Mouse (Mus musculus): ENCODE measurements around the gene Vps16. TPM values are rescaled to one million over a fixed set of nuclear protein-coding genes. Genes with fewer than 3 reads are reported as not detected.

Vps16 gene
- total and polyA plus RNA-seq, 3 experiments: 26.3 to 32.9 (median 26.9) TPM

DNA sequence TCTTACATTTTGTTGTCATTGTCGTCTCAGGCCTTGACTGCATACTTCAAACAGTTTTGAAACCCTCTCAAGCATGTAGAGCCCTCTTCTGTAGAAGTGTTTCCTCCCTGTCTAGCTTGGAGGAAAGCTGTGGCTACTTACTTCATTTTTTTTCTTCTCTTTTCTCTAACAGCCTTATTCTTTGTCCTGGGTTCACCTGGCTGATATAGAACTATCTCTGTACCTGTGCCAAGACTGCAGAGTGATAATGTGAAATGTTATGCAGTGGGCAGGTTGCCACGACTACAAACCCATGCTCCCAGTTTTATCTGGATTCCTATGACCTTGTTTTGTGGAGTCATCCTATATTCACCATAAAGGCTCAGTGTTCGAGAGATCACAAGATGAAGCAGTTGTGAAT is 6.3 kb downstream of the Vps16 start:
- no peaks in the 10 kb centered on the region for H3K27me3 ChIP-seq (ENCODE audit: control insufficient read depth, insufficient read depth, low read length)
- 64% methylated on average over 3 of the region's 3 CpGs for WGBS
- H3K27ac ChIP-seq: no peak overlapping the region
- no peaks in the 10 kb centered on the region for H3K36me3 ChIP-seq (ENCODE audit: control insufficient read depth, insufficient read depth, low read length)
- no peaks in the 10 kb centered on the region; the same call in 1 of the 2 replicates for H3K79me2 ChIP-seq (replicated peaks; ENCODE audit: control insufficient read depth, insufficient read depth, low read length)
- intact Hi-C loops (cut with DNase I): no loop called here
- DNase-seq: no peak
- no peaks in the 10 kb centered on the region; the same call in none of the 2 replicates for H3K4me1 ChIP-seq (ENCODE audit: control insufficient read depth, insufficient read depth, low read length)
- no peak for TF ChIP-seq EP300 (IDR thresholded peaks at IDR 0.05; ENCODE audit: insufficient read depth, low read depth, low read length)
- no peak for TF ChIP-seq CTCF (IDR thresholded peaks at IDR 0.05)
- no peak for TF ChIP-seq POLR2A (IDR thresholded peaks at IDR 0.05; ENCODE audit: insufficient read depth, low read depth, low read length)
- no peak overlapping the region for H3K9ac ChIP-seq (ENCODE audit: low read depth, low read length)
- no peak overlapping the region for H3K4me3 ChIP-seq

DNA sequence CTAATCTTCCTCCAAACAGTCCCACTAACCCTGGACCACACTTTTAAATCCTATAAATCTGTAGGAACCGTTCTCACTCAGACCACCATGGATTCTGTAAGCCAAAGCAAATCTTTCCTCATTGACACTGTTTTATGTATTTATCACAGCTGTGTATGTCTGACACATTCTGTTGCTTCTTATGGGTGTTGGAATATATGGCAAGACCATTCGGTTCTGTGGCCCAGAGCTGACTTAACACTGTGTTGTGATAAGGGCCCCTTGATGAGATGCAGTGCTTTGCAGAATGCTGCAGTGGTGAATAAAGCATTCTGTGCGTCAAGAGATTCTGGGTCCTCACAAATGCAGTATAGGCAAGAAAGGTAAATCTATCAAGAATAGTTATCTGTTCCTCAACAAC is 8.0 kb downstream of the Vps16 start:
- intact Hi-C loops (cut with DNase I): no loop called here
- no peak overlapping the region for H3K27ac ChIP-seq

DNA sequence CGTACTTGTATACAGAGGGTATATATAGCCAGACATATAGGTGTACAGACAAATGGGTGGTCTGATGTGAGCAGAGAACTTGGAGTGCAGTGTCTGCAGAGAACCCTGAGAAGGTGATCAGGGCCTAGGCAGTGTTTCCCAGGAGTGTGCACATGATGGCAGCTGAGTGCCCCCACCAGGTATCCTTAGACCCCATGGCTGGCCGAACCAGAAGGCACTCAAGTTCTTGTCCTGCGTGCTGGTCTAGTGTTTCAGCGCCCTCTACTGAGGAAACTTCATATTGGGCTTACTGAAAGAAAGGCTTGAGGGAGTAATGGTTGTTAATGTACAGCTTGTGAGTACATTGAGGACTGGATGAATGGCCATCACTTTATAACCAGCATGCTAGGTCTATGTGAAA is 9.0 kb downstream of the Vps16 start:
- H3K4me1 ChIP-seq (ENCODE audit: control insufficient read depth, insufficient read depth, low read length): no peaks in the 10 kb centered on the region; the same call in none of the 2 replicates
- no peak for DNase-seq
- intact Hi-C loops (cut with DNase I): no loop called here

More for the DNA sequence above, 8.0 kb downstream of the Vps16 start:
- TF ChIP-seq CTCF (IDR thresholded peaks at IDR 0.05) (no peak), EP300 (IDR thresholded peaks at IDR 0.05; ENCODE audit: insufficient read depth, low read depth, low read length) (no peak), POLR2A (IDR thresholded peaks at IDR 0.05; ENCODE audit: insufficient read depth, low read depth, low read length) (no peak)
- Histone ChIP-seq H3K79me2 (replicated peaks; ENCODE audit: control insufficient read depth, insufficient read depth, low read length) (no peaks in the 10 kb centered on the region; the same call in 1 of the 2 replicates), H3K36me3 (ENCODE audit: control insufficient read depth, insufficient read depth, low read length) (no peaks in the 10 kb centered on the region), H3K4me1 (ENCODE audit: control insufficient read depth, insufficient read depth, low read length) (no peaks in the 10 kb centered on the region; the same call in none of the 2 replicates), H3K4me3 (no peak overlapping the region), H3K9ac (ENCODE audit: low read depth, low read length) (no peak overlapping the region), H3K27me3 (ENCODE audit: control insufficient read depth, insufficient read depth, low read length) (no peaks in the 10 kb centered on the region)
- no peak for DNase-seq
- 77% methylated on average over 3 of the region's 3 CpGs for WGBS

DNA sequence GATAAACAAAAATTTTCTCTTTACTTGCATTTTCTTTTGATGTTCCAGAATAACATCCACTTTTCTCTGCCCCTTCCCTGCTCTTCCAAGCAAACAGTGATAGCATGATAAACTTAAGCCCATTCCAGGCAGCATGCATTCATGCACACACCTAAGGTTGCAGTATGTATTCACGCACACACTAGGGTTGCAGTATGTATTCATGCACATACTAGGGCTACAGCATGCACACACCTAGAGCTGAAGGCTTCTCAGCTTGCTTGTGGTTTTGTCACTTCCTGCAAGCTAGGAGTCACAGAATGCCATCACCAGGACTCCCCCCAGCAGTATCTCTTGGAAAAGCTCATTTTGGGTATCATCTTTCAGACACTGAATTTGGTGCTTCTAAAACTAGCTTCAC is 12.6 kb downstream of the Vps16 start:
- no peaks in the 10 kb centered on the region; the same call in 1 of the 2 replicates for H3K79me2 ChIP-seq (replicated peaks; ENCODE audit: control insufficient read depth, insufficient read depth, low read length)
- H3K4me1 ChIP-seq (ENCODE audit: control insufficient read depth, insufficient read depth, low read length): no peaks in the 10 kb centered on the region; the same call in 1 of the 2 replicates
- no peaks in the 10 kb centered on the region for H3K36me3 ChIP-seq (ENCODE audit: control insufficient read depth, insufficient read depth, low read length)
- DNase-seq: no peak
- no peak overlapping the region for H3K9ac ChIP-seq (ENCODE audit: low read depth, low read length)
- H3K4me3 ChIP-seq: no peak overlapping the region
- H3K27ac ChIP-seq: no peak overlapping the region
- intact Hi-C loops (cut with DNase I): no loop called here
- TF ChIP-seq EP300 (IDR thresholded peaks at IDR 0.05; ENCODE audit: insufficient read depth, low read depth, low read length): no peak
- TF ChIP-seq POLR2A (IDR thresholded peaks at IDR 0.05; ENCODE audit: insufficient read depth, low read depth, low read length): no peak
- no peak for TF ChIP-seq CTCF (IDR thresholded peaks at IDR 0.05)
- WGBS: 91% methylated on average over 1 of the region's 1 CpGs
- H3K27me3 ChIP-seq (ENCODE audit: control insufficient read depth, insufficient read depth, low read length): no peaks in the 10 kb centered on the region

More for the DNA sequence above, 9.0 kb downstream of the Vps16 start:
- Histone ChIP-seq H3K79me2 (replicated peaks; ENCODE audit: control insufficient read depth, insufficient read depth, low read length) (no peaks in the 10 kb centered on the region; the same call in 1 of the 2 replicates), H3K27ac (no peak overlapping the region), H3K36me3 (ENCODE audit: control insufficient read depth, insufficient read depth, low read length) (no peaks in the 10 kb centered on the region), H3K27me3 (ENCODE audit: control insufficient read depth, insufficient read depth, low read length) (no peaks in the 10 kb centered on the region), H3K9ac (ENCODE audit: low read depth, low read length) (no peak overlapping the region), H3K4me3 (no peak overlapping the region)
- TF ChIP-seq CTCF (IDR thresholded peaks at IDR 0.05): peak; percentile 78
- no peak for TF ChIP-seq POLR2A (IDR thresholded peaks at IDR 0.05; ENCODE audit: insufficient read depth, low read depth, low read length)
- no peak for TF ChIP-seq EP300 (IDR thresholded peaks at IDR 0.05; ENCODE audit: insufficient read depth, low read depth, low read length)
- WGBS: 21% methylated on average over 4 of the region's 4 CpGs

DNA sequence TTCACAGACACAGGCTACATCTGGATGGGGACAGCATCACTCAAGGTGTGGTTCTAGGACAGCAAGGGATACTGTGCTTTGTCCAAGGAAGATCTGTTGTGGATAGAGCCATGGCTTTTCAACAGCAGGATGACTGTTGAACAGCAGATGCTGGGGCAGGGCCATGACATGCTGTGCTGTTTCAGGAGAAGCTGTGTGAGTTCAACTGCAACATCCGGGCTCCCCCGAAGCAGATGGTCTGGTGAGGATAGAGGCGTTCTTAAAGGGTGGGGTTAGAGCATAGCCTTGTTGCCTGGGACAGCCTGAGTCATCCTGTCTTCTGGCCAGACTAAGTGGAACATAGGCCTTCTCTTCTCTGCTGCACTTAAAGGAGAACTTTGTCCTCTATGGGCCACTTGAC is 14.7 kb downstream of the Vps16 start:
- Histone ChIP-seq H3K27ac (no peak overlapping the region), H3K4me1 (ENCODE audit: control insufficient read depth, insufficient read depth, low read length) (no peaks in the 10 kb centered on the region), H3K79me2 (replicated peaks; ENCODE audit: control insufficient read depth, insufficient read depth, low read length) (no peaks in the 10 kb centered on the region; the same call in 1 of the 2 replicates), H3K36me3 (ENCODE audit: control insufficient read depth, insufficient read depth, low read length) (no peaks in the 10 kb centered on the region), H3K9ac (ENCODE audit: low read depth, low read length) (no peak overlapping the region), H3K4me3 (no peak overlapping the region), H3K27me3 (ENCODE audit: control insufficient read depth, insufficient read depth, low read length) (no peaks in the 10 kb centered on the region)
- TF ChIP-seq EP300 (IDR thresholded peaks at IDR 0.05; ENCODE audit: insufficient read depth, low read depth, low read length): no peak
- no peak for TF ChIP-seq POLR2A (IDR thresholded peaks at IDR 0.05; ENCODE audit: insufficient read depth, low read depth, low read length)
- TF ChIP-seq CTCF (IDR thresholded peaks at IDR 0.05): no peak
- no peak for DNase-seq
- WGBS: 68% methylated on average over 3 of the region's 3 CpGs
- intact Hi-C loops (cut with DNase I): no loop called here

DNA sequence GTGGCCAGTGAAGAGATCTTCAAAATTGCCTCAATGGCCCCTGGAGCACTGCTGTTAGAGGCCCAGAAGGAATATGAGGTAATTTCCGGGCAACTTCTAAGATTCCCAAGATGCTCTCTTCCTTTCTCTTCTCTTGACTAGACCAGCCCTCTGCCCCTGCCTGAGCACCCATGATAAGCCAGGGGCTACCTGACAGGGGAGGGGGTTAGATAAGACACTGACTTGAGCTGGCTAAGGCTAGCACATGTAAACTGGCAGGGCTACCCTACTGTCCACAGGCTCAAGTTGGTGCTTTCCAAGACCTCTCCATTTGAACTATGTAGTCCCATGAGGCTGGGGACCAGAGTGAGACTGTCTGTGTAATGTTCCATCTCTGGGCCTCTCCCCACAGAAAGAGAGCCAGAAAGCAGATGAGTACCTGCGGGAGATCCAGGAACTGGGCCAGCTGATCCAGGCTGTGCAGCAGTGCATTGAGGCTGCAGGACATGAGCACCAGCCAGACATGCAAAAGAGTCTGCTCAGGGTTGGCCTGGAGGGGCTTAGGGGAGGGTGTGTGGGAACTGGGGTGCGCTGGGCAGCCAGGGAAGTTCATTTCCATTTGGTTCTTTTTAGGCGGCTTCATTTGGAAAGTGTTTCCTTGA is 15.8 kb downstream of the Vps16 start:
- TF ChIP-seq CTCF (IDR thresholded peaks at IDR 0.05) (no peak), POLR2A (IDR thresholded peaks at IDR 0.05; ENCODE audit: insufficient read depth, low read depth, low read length) (no peak), EP300 (IDR thresholded peaks at IDR 0.05; ENCODE audit: insufficient read depth, low read depth, low read length) (no peak)
- WGBS: 95% methylated on average over 4 of the region's 4 CpGs
- Histone ChIP-seq H3K4me1 (ENCODE audit: control insufficient read depth, insufficient read depth, low read length) (no peaks in the 10 kb centered on the region), H3K4me3 (no peak overlapping the region), H3K27ac (no peak overlapping the region), H3K27me3 (ENCODE audit: control insufficient read depth, insufficient read depth, low read length) (no peaks in the 10 kb centered on the region), H3K79me2 (replicated peaks; ENCODE audit: control insufficient read depth, insufficient read depth, low read length) (no peaks in the 10 kb centered on the region), H3K36me3 (ENCODE audit: control insufficient read depth, insufficient read depth, low read length) (no peaks in the 10 kb centered on the region), H3K9ac (ENCODE audit: low read depth, low read length) (no peak overlapping the region)
- DNase-seq: no peak
- intact Hi-C loops (cut with DNase I): no loop called here

Measured in heart, adult 2 months (tissue).